Mouse (Mus musculus) heart, postnatal 10 days (tissue): ENCODE results near the gene Parva. TPM values are rescaled to one million over a fixed set of nuclear protein-coding genes. Genes with fewer than 3 reads are reported as not detected.

ENCODE experiments used
- total RNA-seq, 2 experiments: library from RNA; stranded (reverse); gene quantifications; 2 replicates each; pipeline ENCODE4 v1.2.3; 2021

Parva gene
- total RNA-seq, 2 experiments from 2014 or later, result 88.1 to 92.3 TPM

Other genes starting within 250 kb of the Parva start
- 100 to 1,000 TPM; 177 to 185 TPM for gene Mical2, start 201.6 kb upstream of the Parva start, total RNA-seq